Mouse (Mus musculus): ENCODE measurements around the gene Atp10a.

Atp10a gene

DNA sequence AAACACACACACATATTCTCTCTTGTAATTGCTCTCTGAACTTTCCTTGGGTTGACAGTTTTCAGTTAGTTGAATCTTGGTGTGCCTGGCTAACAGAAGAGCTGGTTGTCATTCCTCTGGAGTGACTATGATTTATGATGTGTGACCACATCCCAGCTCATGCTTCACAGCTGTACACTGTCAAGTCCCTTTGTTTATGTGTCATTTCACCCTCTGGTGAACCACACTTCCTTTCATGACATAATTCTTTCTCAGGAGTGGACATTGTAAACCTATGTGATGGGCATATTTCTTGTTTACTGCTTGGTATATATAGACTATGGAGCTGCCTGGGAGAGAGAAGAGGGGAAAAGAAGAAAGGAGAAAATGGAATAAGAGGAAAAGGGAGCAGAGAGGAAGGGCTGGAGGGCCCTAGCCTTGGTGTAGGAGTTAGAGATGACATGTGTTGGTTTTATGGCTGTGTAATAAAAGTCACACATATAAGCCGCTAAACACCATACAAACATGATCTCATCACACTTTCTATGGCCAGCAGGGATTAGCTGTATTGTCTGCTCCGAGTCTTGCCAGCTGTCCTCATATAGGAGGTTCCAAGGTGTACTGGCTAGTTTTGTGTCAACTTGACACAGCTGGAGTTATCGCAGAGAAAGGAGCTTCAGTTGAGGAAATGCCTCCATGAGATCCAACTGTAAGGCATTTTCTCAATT, 81.0 kb downstream of the Atp10a start:
- DNase-seq (ENCODE audit: low read depth, low spot score) = no peak

GRCm38 (mm10) chr7:58740196-58740595, 84.2 kb downstream of the Atp10a start:
- DNase-seq (ENCODE audit: low read depth, low spot score) = no peak

- no peak for DNase-seq (ENCODE audit: low read depth, low spot score)
Measured at GRCm38 (mm10) chr7:58740842-58741241, 84.9 kb downstream of the Atp10a start.

GRCm38 (mm10) chr7:58742009-58742408, 86.0 kb downstream of the Atp10a start:
- DNase-seq (ENCODE audit: low read depth, low spot score) = no peak

DNA sequence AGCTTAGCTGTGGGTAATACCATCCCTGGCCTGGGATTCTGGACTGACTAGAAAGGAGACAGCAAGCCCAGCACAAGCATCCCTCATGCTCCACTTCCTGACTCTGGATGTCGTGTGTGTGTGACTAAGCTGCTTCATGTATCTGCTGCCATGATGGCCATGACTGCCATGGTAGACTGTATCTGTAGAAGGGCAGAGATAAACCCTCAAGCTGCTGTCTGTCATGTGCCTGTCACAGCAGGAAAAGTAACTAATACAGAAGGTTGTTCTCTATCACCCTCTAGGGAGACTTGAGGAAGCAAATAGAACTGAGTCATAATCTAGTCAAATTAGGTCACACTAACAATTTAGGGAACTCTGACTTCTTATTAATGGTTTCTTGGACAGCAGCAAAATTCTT, 86.7 kb downstream of the Atp10a start:
- no peak for DNase-seq (ENCODE audit: low read depth, low spot score)

- no peak for DNase-seq (ENCODE audit: low read depth, low spot score)
Measured at GRCm38 (mm10) chr7:58743362-58744320, 87.7 kb downstream of the Atp10a start.

DNA sequence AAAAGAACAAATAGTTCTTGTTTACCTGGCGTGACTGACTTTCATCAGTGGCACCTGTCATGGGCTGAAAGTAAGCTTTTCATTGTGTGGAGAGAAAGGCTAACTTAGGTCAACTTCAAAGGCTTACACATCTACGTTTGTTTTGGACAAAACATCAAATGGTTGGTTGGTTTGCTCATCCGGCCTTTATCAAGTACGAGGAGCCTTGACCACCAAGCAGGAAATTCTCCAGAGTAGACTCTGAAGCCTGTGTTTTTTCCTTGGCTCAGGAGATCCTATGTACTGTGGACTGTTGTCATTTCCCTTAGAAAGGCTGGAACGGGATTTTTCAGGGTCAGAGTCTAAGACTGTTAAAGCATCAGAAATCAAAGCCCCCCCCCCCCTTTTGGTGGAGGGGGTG, 90.9 kb downstream of the Atp10a start:
- no peak for DNase-seq (ENCODE audit: low read depth, low spot score)

- no peak for DNase-seq (ENCODE audit: low read depth, low spot score)
Measured at GRCm38 (mm10) chr7:58749904-58750612, 94.1 kb downstream of the Atp10a start.

GRCm38 (mm10) chr7:58752041-58752440, 96.1 kb downstream of the Atp10a start:
- DNase-seq (ENCODE audit: low read depth, low spot score) = no peak

- DNase-seq (ENCODE audit: low read depth, low spot score) = no peak
Measured at GRCm38 (mm10) chr7:58754076-58754475, 98.1 kb downstream of the Atp10a start.

GRCm38 (mm10) chr7:58754536-58754935, 98.6 kb downstream of the Atp10a start:
- DNase-seq (ENCODE audit: low read depth, low spot score) = no peak

DNA sequence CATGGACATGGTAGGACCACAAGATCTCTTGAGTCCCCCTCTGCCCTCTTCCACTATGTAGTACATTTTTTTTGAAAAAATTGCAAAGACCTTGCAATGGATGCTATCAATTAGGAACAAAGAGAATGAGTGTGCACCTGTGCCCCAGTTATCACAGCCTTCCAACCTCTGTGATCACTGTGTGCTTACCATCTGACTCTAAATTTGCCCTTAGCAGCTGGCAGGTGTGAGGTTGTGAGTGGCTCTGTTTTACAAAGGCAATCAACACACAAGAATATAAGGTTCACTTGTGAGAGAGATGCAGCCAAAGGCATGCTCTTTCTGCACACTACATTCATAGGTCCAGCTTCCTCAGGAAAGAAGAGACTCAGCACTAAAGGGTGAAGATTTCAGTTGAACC, 99.1 kb downstream of the Atp10a start:
- DNase-seq (ENCODE audit: low read depth, low spot score) = no peak

- no peak for DNase-seq (ENCODE audit: low read depth, low spot score)
Measured at GRCm38 (mm10) chr7:58755846-58756245, 99.9 kb downstream of the Atp10a start.

DNA sequence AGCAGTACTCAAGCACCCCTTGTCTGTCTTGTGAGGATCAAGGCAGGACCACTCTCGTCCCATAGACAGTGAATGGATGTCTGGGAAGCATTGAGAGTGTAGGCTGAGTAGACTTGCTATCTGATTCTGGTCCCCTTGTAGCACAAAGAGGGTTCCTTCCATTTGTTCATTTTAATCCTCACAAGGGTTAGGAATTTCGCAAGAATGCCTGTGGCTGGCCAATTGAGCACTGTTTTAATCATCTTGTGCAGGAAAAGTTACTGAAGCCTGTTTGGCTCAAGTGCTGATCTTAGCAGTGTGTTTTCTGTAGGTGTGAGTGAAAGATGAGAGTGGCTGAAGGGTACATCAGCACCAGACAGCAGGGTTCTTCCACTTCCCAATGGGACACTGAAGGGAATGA, 101.4 kb downstream of the Atp10a start:
- DNase-seq (ENCODE audit: low read depth, low spot score) = no peak

DNA sequence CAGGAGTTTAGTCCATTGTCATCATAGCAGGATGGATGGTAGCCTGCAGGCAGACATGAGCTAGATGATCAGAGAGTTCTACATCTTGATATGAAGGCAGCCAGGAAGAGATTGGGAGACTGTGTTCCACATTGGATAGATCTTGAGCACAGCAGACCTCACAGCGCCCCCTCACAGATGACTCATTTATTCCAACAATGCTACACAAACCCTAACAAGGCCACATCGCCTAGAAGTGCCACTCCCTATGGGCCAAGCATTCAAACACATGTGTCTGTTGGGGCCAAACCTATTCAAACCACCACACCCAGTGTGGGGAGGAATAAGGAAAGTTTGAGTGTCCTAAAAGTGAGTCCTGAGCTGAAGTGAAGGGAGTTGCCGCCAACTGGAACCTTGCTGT, 102.4 kb downstream of the Atp10a start:
- no peak for DNase-seq (ENCODE audit: low read depth, low spot score)

GRCm38 (mm10) chr7:58759265-58759664, 103.3 kb downstream of the Atp10a start:
- DNase-seq (ENCODE audit: low read depth, low spot score) = no peak

DNA sequence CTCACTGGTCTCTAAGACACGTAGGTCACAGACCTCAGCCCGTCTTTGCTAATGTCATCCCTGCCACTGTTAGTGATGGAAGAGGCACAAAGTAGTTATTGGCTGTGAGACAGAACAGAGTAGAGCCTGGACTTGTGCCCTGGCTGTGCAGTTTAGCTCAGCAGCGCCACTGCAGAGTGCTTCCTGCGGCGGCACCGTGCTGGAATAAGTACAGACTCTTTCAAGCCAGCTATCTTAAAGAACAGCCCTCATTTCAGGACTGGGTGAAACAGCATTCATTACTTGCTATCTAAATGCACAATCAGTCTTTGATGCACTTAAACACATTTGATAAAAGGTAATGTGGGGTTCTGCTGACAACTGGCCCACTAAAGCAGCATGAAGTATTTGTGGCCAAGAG, 111.3 kb downstream of the Atp10a start:
- DNase-seq (ENCODE audit: low read depth, low spot score) = no peak

GRCm38 (mm10) chr7:58768253-58768652, 112.3 kb downstream of the Atp10a start:
- no peak for DNase-seq (ENCODE audit: low read depth, low spot score)

- no peak for DNase-seq (ENCODE audit: low read depth, low spot score)
Measured at GRCm38 (mm10) chr7:58770254-58770653, 114.3 kb downstream of the Atp10a start.

DNA sequence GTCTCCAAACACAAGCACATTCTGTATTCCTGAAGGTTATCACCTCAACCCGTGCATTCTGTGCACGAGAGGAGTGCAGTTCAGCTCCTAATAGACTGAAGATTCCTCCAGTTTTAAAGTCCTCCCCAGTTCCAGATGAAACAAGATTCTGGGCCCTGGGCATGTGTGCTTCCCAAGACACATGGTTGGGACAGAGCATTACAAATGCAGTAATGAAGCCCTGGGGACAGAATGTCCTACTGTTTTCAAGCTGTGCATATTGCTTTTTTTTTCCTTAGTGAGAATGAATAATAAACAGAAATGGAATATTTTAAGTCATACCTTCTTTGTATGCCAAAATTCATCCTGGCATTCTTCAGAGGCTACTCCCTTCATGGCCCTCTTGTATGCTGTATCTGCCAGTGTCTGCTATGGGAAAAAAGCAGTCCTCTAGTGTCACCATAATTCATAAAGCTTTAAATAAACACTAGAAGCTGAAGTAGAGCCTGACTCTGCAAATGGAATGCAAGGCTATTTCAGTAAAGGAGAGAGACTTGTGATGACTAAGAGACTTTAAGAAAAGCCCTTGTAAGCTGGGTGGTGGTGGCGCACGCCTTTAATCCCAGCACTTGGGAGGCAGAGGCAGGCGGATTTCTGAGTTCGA, 116.2 kb downstream of the Atp10a start:
- DNase-seq (ENCODE audit: low read depth, low spot score) = no peak

DNA sequence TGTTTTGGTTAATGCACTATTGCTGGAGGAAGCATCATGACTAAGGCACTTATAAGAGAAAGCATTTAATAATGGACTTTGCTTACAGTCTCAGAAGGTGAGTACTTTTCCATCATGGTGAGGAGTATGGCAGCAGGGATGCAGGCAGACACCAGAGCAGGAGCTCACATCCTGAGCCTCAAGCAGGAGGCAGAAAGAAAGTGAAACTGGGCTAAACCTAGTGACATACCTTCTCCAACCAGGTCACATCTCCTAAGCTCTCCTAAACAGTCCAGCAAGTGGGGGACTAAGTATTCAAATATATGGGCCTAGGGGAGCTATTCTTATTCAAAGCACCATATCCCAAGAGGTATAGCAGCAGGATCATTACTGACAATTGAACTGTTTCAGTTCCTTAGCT, 123.2 kb downstream of the Atp10a start:
- DNase-seq (ENCODE audit: low read depth, low spot score) = no peak

GRCm38 (mm10) chr7:58786986-58787385, 131.0 kb downstream of the Atp10a start:
- no peak for DNase-seq (ENCODE audit: low read depth, low spot score)

Measured in c-Kit-negative CD71-positive TER-119-positive erythroid progenitor cells, embryonic 14.5 days (primary cell).